Mouse (Mus musculus) myocyte (in vitro differentiated cells): ENCODE results near the gene Dusp13.

Experiments used
- MYOD1 ChIP-seq, 3 experiments: IDR thresholded peaks; one replicate each; pipeline ENCODE4 v1.6.1; 2011; ENCODE audit warnings: control low read depth in 2 of 3, low read depth in 2 of 3, mild to moderate bottlenecking in 2 of 3, moderate library complexity in 1 of 3; ENCODE audit not compliant: insufficient read length in 2 of 3, control insufficient read depth in 1 of 3
- POLR2A ChIP-seq: IDR thresholded peaks from one replicate; pipeline ENCODE4 v1.6.1; 2011; ENCODE audit warnings: low read depth, mild to moderate bottlenecking, control low read depth, moderate library complexity; ENCODE audit not compliant: insufficient read length
- POLR2AphosphoS2 ChIP-seq: IDR thresholded peaks from one replicate; pipeline ENCODE4 v1.6.1; 2011; ENCODE audit warnings: low read depth, control low read depth; ENCODE audit not compliant: insufficient read length
- TCF3 ChIP-seq: IDR thresholded peaks from one replicate; pipeline ENCODE4 v1.6.1; 2011; ENCODE audit warnings: low read depth, control low read depth; ENCODE audit not compliant: insufficient read length

DNA sequence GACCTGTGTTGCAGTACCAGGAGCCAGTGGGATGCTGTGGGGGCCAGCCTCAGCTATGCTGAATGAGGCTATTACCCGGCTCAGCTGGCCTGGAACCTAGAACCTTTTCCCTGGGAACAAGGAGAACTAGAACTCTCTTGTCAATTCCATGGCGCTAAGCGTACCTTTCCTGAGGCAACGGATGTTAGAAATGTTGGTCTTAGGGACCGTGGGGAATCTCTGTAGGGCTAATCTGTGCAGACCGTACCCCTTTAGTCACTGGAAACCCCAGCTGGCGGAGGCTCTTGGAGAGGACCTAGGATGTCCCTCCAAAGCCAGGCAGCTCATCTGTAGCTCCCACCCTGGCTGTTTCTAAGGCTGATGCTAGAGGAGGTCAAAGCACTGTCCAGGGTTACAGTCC is 10.6 kb downstream of the Dusp13 start:
- TF ChIP-seq POLR2AphosphoS2 (no peak), MYOD1 (IDR thresholded peaks at IDR 0.05; ENCODE audit: control insufficient read depth in 1 of 3, insufficient read length in 2 of 3, low read depth in 2 of 3) (no peak), POLR2A (no peak), TCF3 (no peak)
